Mouse (Mus musculus) myocyte (in vitro differentiated cells): Measurements from ENCODE around the gene Itsn1.

Source experiments
- E2F4 ChIP-seq: IDR thresholded peaks from one replicate; pipeline ENCODE4 v1.6.1; 2011; ENCODE audit warnings: mild to moderate bottlenecking, control low read depth, moderate library complexity; ENCODE audit not compliant: insufficient read depth
- MAX ChIP-seq: IDR thresholded peaks from one replicate; pipeline ENCODE4 v1.6.1; 2011; ENCODE audit warnings: low read depth, mild to moderate bottlenecking, control low read depth
- MYOD1 ChIP-seq, 3 experiments: IDR thresholded peaks; one replicate each; pipeline ENCODE4 v1.6.1; 2011; ENCODE audit warnings: control low read depth in 2 of 3, low read depth in 2 of 3, mild to moderate bottlenecking in 2 of 3, moderate library complexity in 1 of 3; ENCODE audit not compliant: insufficient read length in 2 of 3, control insufficient read depth in 1 of 3
- POLR2A ChIP-seq: IDR thresholded peaks from one replicate; pipeline ENCODE4 v1.6.1; 2011; ENCODE audit warnings: low read depth, mild to moderate bottlenecking, control low read depth, moderate library complexity; ENCODE audit not compliant: insufficient read length
- REST ChIP-seq: IDR thresholded peaks from one replicate; pipeline ENCODE4 v1.6.1; 2011; ENCODE audit warnings: mild to moderate bottlenecking, control low read depth, moderate library complexity; ENCODE audit not compliant: insufficient read depth, insufficient read length
- TCF12 ChIP-seq: IDR thresholded peaks from one replicate; pipeline ENCODE4 v1.6.1; 2011; ENCODE audit warnings: mild to moderate bottlenecking, control low read depth; ENCODE audit not compliant: poor library complexity, insufficient read depth, severe bottlenecking
- TCF3 ChIP-seq: IDR thresholded peaks from one replicate; pipeline ENCODE4 v1.6.1; 2011; ENCODE audit warnings: low read depth, control low read depth; ENCODE audit not compliant: insufficient read length

DNA sequence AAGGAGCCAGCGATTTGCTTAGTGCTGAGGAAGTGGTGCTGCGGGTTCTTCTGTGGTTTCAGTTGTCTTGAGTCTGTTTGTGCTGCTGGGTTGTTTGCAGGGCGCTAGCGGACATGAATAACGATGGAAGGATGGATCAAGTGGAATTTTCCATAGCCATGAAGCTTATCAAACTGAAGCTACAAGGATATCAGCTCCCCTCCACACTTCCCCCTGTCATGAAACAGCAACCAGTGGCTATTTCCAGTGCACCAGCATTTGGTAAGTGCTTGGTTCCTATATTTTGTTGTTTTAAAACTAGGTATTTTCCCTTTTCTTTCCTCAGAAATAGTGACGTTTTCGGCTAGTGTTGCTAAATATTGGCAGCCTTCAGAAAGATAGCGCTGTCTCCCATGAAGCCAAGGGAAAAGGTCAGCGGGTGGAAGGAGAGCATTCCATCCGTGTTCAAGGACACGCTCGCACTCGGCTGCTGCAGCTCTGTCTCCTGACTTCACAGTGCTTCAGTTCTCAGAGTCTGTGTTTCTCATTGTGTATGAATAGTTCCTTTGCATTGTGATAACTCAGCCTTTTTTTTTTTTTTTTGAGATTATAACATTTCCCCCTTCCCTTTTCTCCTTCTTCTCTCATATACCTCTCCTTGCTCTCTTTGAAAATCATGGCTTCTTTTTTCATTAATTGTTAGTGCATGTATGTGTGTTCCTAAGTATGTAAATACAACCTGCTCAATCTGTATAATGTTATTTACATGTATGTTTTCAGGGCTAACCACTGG, 64.6 kb downstream of the Itsn1 start:
- TF ChIP-seq TCF12 = no peak
- no peak for TF ChIP-seq POLR2A
- no peak for TF ChIP-seq MYOD1 (IDR thresholded peaks at IDR 0.05; ENCODE audit: control insufficient read depth in 1 of 3, insufficient read length in 2 of 3, low read depth in 2 of 3)
- no peak for TF ChIP-seq MAX
- TF ChIP-seq E2F4 = no peak
- TF ChIP-seq REST = no peak
- no peak for TF ChIP-seq TCF3
